Mouse (Mus musculus) spleen, postnatal 36 days (tissue): ENCODE data around the gene Afdn.
"Not testable (repeated sequence)": the region's sequence is repeated elsewhere in the genome, so short reads cannot be mapped to it uniquely, and the experiment has no call there.

Experiments used
- DNase-seq, 2 experiments: peaks; one replicate each; pipeline ENCODE4 v3.0.0; 2022; ENCODE audit warnings: low spot score in 2 of 2, mixed read lengths in 1 of 2

Afdn gene

GRCm38 (mm10) chr17:13738916-13739315, 21.4 kb upstream of the Afdn start:
- no peak for DNase-seq

GRCm38 (mm10) chr17:13739981-13740380, 20.4 kb upstream of the Afdn start:
- DNase-seq = no peak

GRCm38 (mm10) chr17:13740796-13741195, 19.5 kb upstream of the Afdn start:
- DNase-seq = no peak

GRCm38 (mm10) chr17:13741611-13742010, 18.7 kb upstream of the Afdn start:
- DNase-seq = no peak

GRCm38 (mm10) chr17:13742334-13742733, 18.0 kb upstream of the Afdn start:
- no peak for DNase-seq

GRCm38 (mm10) chr17:13742941-13743708, 17.2 kb upstream of the Afdn start:
- no peak for DNase-seq

- no peak for DNase-seq
Measured at GRCm38 (mm10) chr17:13743709-13744079, 16.6 kb upstream of the Afdn start.

- no peak for DNase-seq
Measured at GRCm38 (mm10) chr17:13744219-13744618, 16.1 kb upstream of the Afdn start.

- no peak for DNase-seq
Measured at GRCm38 (mm10) chr17:13744824-13745223, 15.5 kb upstream of the Afdn start.

GRCm38 (mm10) chr17:13745373-13745772, 15.0 kb upstream of the Afdn start:
- DNase-seq = no peak

GRCm38 (mm10) chr17:13746330-13746729, 14.0 kb upstream of the Afdn start:
- DNase-seq = no peak

GRCm38 (mm10) chr17:13747681-13748080, 12.7 kb upstream of the Afdn start:
- no peak for DNase-seq

- DNase-seq = no peak
Measured at GRCm38 (mm10) chr17:13749027-13749426, 11.3 kb upstream of the Afdn start.

- no peak for DNase-seq
Measured at GRCm38 (mm10) chr17:13753918-13754317, 6.4 kb upstream of the Afdn start.

- DNase-seq = no peak
Measured at GRCm38 (mm10) chr17:13754940-13755339, 5.4 kb upstream of the Afdn start.

- no peak for DNase-seq
Measured at GRCm38 (mm10) chr17:13758586-13758985, 1.8 kb upstream of the Afdn start.

GRCm38 (mm10) chr17:13759156-13759852, 1.0 kb upstream of the Afdn start:
- no peak for DNase-seq

GRCm38 (mm10) chr17:13760675-13761178, 388 bp downstream of the Afdn start:
- no peak for DNase-seq

- no peak for DNase-seq
Measured at GRCm38 (mm10) chr17:13761179-13761913, 1.0 kb downstream of the Afdn start, which contains the start of gene Tcte2. TSS of gene Tcte2 (minus strand) at chr17:13761825.

- no peak for DNase-seq
Measured at GRCm38 (mm10) chr17:13763819-13764218, 3.5 kb downstream of the Afdn start.

- not testable (repeated sequence) for DNase-seq
Measured at GRCm38 (mm10) chr17:13764911-13765310, 4.6 kb downstream of the Afdn start.

GRCm38 (mm10) chr17:13768531-13768930, 8.2 kb downstream of the Afdn start:
- no peak for DNase-seq
